Mouse (Mus musculus): Measurements from ENCODE around the gene Ccdc13. TPM values are rescaled to one million over a fixed set of nuclear protein-coding genes. Genes with fewer than 3 reads are reported as not detected.
A peak's percentile ranks its signal among the peaks of the same experiment; 100 is the strongest.

The Ccdc13 gene
- polyA plus RNA-seq, 1 experiment from 2014 or later, result 0.18 TPM

GRCm38 (mm10) chr9:121858153-121858488 is 18.9 kb upstream of the Ccdc13 start, which contains the start of gene Higd1a:
Gene Higd1a (minus strand): TSS chr9:121858362.
- 16% methylated on average over 6 of the region's 6 CpGs for WGBS
- peak within 1 kb of the TSS; percentile 80 for H3K27ac ChIP-seq (replicated peaks; ENCODE audit: low read depth, low read length)
- H3K9ac ChIP-seq (replicated peaks; ENCODE audit: low read length), result peak within 1 kb of the TSS; percentile 80
- no peaks in the 10 kb centered on the region for H3K4me1 ChIP-seq (ENCODE audit: control insufficient read depth, insufficient read depth, low read length)
- ATAC-seq (replicated peaks; ENCODE audit: insufficient number of reproducible peaks, low FRiP score, low TSS enrichment, low read depth) (no peak), DNase-seq (ENCODE audit: low spot score) (peak; percentile 9)
- peak within 1 kb of the TSS; percentile 88 for H3K4me2 ChIP-seq (ENCODE audit: low read depth, low read length)
- no peaks in the 10 kb centered on the region for H3K36me3 ChIP-seq (replicated peaks; ENCODE audit: control insufficient read depth, insufficient read depth, low read depth, low read length)
- no peaks in the 10 kb centered on the region for H3K9me3 ChIP-seq (replicated peaks; ENCODE audit: control insufficient read depth, low read length)
- H3K27me3 ChIP-seq (ENCODE audit: control insufficient read depth, insufficient read depth, low read length), result no peaks in the 10 kb centered on the region
- peak within 1 kb of the TSS; percentile 86 for H3K4me3 ChIP-seq (ENCODE audit: low read depth, low read length)

DNA sequence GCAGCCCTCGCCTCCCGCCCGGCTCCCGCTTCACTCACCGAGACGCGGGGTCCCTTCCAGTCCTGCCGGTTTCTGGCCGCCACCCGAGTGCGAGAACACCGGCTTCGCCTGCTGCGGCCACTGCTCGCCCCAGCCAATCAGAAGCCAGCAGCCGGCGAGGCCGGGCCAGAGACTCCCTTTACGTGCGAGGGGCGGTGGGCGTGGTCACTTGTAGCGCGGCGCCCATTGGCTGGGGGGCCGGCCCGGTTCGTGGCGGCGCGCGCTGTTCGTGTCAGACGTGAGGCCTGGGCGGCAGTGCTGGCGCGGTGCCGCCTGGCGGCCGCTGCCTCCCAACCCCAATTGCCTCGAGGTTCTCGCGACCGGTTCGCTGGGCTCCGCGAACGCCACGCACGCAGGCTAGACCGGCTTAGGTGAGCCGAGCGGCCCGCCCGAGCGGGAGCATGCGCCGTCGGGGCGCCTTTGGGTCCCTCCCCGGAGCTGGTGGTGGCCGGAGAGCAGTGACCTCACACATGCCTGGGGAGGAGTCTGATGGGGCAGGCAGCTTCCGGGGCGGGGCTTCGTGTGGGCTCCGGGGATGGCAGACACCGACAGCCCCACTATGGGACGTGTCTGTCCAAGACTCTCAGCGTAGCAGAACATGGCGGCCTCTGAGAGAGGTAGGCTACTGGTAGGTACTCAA is 18.4 kb upstream of the Ccdc13 start:
- H3K4me3 ChIP-seq (ENCODE audit: low read depth, low read length), result peak overlapping the region; percentile 86
- peak overlapping the region; percentile 80 for H3K9ac ChIP-seq (replicated peaks; ENCODE audit: low read length)
- H3K36me3 ChIP-seq (replicated peaks; ENCODE audit: control insufficient read depth, insufficient read depth, low read depth, low read length), result no peaks in the 10 kb centered on the region
- WGBS, result 1% methylated on average over 70 of the region's 70 CpGs
- H3K27me3 ChIP-seq (ENCODE audit: control insufficient read depth, insufficient read depth, low read length), result no peaks in the 10 kb centered on the region
- peak; percentile 98 for DNase-seq (ENCODE audit: low spot score)
- H3K4me2 ChIP-seq (ENCODE audit: low read depth, low read length), result peak overlapping the region; percentile 88
- H3K4me1 ChIP-seq (ENCODE audit: control insufficient read depth, insufficient read depth, low read length), result no peaks in the 10 kb centered on the region
- ATAC-seq (replicated peaks; ENCODE audit: insufficient number of reproducible peaks, low FRiP score, low TSS enrichment, low read depth), result peak; percentile 96
- H3K27ac ChIP-seq (replicated peaks; ENCODE audit: low read depth, low read length), result peak overlapping the region; percentile 80
- H3K9me3 ChIP-seq (replicated peaks; ENCODE audit: control insufficient read depth, low read length), result no peaks in the 10 kb centered on the region

DNA sequence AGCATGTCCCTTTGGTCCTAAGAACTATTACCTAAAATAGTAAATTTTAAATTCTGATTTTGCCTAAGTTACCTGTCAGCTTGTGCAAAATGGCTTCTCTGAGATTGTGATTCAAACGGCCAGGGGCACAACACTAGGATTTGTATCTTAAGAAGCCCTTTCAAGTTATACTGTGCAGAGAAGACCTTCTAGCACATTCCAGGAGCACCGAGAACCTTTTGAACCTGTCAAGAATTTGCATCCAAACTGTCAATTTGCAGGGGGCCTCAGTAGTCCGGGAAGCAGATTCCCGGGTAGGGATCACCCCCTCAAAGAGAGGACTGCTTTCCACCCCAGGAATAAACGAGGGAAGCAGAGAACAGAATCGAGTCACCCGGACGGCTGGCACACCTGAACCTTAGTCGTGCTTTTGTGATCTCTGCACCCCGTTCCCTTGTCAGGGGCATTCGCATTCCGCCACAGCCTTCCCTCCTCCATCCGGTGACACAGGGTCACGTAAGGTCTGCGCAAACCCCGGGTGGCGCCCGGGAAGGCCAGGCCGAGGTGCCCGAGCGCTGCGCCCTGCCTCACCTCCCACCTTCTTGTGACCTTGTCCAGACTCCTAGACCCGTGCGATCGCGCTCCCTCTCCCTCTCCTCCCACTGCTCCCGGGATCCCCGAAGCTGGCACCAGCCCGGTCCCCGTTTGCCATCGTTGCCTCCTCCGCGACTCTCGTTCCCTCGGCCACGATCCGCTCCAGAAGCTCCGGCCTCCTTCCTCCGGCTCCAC is 17.6 kb upstream of the Ccdc13 start:
- H3K27me3 ChIP-seq (ENCODE audit: control insufficient read depth, insufficient read depth, low read length), result no peaks in the 10 kb centered on the region
- H3K4me2 ChIP-seq (ENCODE audit: low read depth, low read length), result peak overlapping the region; percentile 88
- no peaks in the 10 kb centered on the region for H3K36me3 ChIP-seq (replicated peaks; ENCODE audit: control insufficient read depth, insufficient read depth, low read depth, low read length)
- DNase-seq (ENCODE audit: low spot score) (peak; percentile 13), ATAC-seq (replicated peaks; ENCODE audit: insufficient number of reproducible peaks, low FRiP score, low TSS enrichment, low read depth) (peak; percentile 49)
- no peaks in the 10 kb centered on the region for H3K9me3 ChIP-seq (replicated peaks; ENCODE audit: control insufficient read depth, low read length)
- peak overlapping the region; percentile 86 for H3K4me3 ChIP-seq (ENCODE audit: low read depth, low read length)
- peak overlapping the region; percentile 80 for H3K9ac ChIP-seq (replicated peaks; ENCODE audit: low read length)
- peak overlapping the region; percentile 56; the same call in 1 of the 2 replicates for H3K27ac ChIP-seq (replicated peaks; ENCODE audit: low read depth, low read length)
- H3K4me1 ChIP-seq (ENCODE audit: control insufficient read depth, insufficient read depth, low read length), result no peaks in the 10 kb centered on the region
- WGBS, result 2% methylated on average over 39 of the region's 39 CpGs

DNA sequence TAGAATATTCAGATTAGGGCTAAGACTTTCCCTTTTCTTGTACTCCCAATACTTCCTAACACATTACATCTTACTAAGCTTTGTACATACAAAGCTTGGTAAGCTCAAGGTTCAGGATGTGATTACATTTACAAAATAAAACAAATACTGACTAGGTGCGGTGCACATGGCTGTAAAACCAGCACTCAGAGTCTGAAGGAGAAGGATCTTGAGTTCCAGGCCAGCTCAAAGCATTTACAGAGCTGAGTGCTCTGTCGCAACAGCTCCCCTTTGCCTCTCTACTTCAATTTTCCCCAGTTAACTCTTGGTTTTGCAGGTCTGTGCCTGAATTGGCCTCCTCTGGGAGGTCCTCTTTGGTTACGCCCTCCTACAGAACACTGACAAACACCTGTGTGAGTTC is 15.0 kb upstream of the Ccdc13 start:
- H3K27me3 ChIP-seq (ENCODE audit: control insufficient read depth, insufficient read depth, low read length), result no peaks in the 10 kb centered on the region
- 93% methylated on average over 3 of the region's 3 CpGs for WGBS
- no peak overlapping the region for H3K27ac ChIP-seq (replicated peaks; ENCODE audit: low read depth, low read length)
- ATAC-seq (replicated peaks; ENCODE audit: insufficient number of reproducible peaks, low FRiP score, low TSS enrichment, low read depth) (no peak), DNase-seq (ENCODE audit: low spot score) (no peak)
- H3K36me3 ChIP-seq (replicated peaks; ENCODE audit: control insufficient read depth, insufficient read depth, low read depth, low read length), result no peaks in the 10 kb centered on the region
- no peak overlapping the region for H3K4me3 ChIP-seq (ENCODE audit: low read depth, low read length)
- H3K4me2 ChIP-seq (ENCODE audit: low read depth, low read length), result no peak overlapping the region
- no peaks in the 10 kb centered on the region for H3K9me3 ChIP-seq (replicated peaks; ENCODE audit: control insufficient read depth, low read length)
- H3K9ac ChIP-seq (replicated peaks; ENCODE audit: low read length), result no peak overlapping the region
- H3K4me1 ChIP-seq (ENCODE audit: control insufficient read depth, insufficient read depth, low read length), result no peaks in the 10 kb centered on the region

DNA sequence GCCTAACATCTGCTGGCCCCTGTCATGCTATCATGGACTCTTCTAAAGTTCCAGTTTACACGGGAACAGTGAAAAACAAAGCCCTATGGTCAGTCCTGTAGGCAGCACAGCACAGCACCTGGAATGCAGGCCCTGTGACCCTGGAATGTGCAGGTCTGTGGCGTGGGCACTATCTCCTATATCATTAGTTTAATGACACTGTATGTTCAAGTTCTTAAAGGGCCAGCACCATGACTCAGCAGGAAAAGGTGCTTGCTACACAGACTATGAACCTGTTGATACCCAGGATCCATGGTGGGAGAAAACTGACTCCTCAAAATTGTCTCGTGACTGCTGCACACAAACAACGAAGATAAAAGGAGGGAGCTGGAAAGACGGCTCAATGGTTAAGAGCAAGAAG is 8.6 kb upstream of the Ccdc13 start:
- Histone ChIP-seq H3K9me3 (replicated peaks; ENCODE audit: control insufficient read depth, low read length) (no peaks in the 10 kb centered on the region), H3K4me1 (ENCODE audit: control insufficient read depth, insufficient read depth, low read length) (no peaks in the 10 kb centered on the region), H3K9ac (replicated peaks; ENCODE audit: low read length) (no peak overlapping the region), H3K36me3 (replicated peaks; ENCODE audit: control insufficient read depth, insufficient read depth, low read depth, low read length) (no peaks in the 10 kb centered on the region; the same call in 1 of the 2 replicates), H3K27me3 (ENCODE audit: control insufficient read depth, insufficient read depth, low read length) (no peaks in the 10 kb centered on the region), H3K27ac (replicated peaks; ENCODE audit: low read depth, low read length) (no peak overlapping the region), H3K4me2 (ENCODE audit: low read depth, low read length) (no peak overlapping the region), H3K4me3 (ENCODE audit: low read depth, low read length) (no peak overlapping the region)
- WGBS, result 82% methylated on average over 5 of the region's 5 CpGs
- ATAC-seq (replicated peaks; ENCODE audit: insufficient number of reproducible peaks, low FRiP score, low TSS enrichment, low read depth) (no peak), DNase-seq (ENCODE audit: low spot score) (no peak)

GRCm38 (mm10) chr9:121847138-121847537 is 7.9 kb upstream of the Ccdc13 start:
- ATAC-seq (replicated peaks; ENCODE audit: insufficient number of reproducible peaks, low FRiP score, low TSS enrichment, low read depth) (no peak), DNase-seq (ENCODE audit: low spot score) (no peak)
- Histone ChIP-seq H3K9ac (replicated peaks; ENCODE audit: low read length) (no peak overlapping the region), H3K36me3 (replicated peaks; ENCODE audit: control insufficient read depth, insufficient read depth, low read depth, low read length) (no peaks in the 10 kb centered on the region; the same call in 1 of the 2 replicates), H3K9me3 (replicated peaks; ENCODE audit: control insufficient read depth, low read length) (no peaks in the 10 kb centered on the region), H3K4me2 (ENCODE audit: low read depth, low read length) (no peak overlapping the region), H3K27me3 (ENCODE audit: control insufficient read depth, insufficient read depth, low read length) (no peaks in the 10 kb centered on the region), H3K4me3 (ENCODE audit: low read depth, low read length) (no peak overlapping the region), H3K27ac (replicated peaks; ENCODE audit: low read depth, low read length) (no peak overlapping the region), H3K4me1 (ENCODE audit: control insufficient read depth, insufficient read depth, low read length) (no peaks in the 10 kb centered on the region)
- WGBS, result 95% methylated on average over 4 of the region's 4 CpGs

GRCm38 (mm10) chr9:121846526-121847118 is 7.4 kb upstream of the Ccdc13 start:
- Histone ChIP-seq H3K36me3 (replicated peaks; ENCODE audit: control insufficient read depth, insufficient read depth, low read depth, low read length) (no peaks in the 10 kb centered on the region; the same call in 1 of the 2 replicates), H3K4me1 (ENCODE audit: control insufficient read depth, insufficient read depth, low read length) (no peaks in the 10 kb centered on the region), H3K9ac (replicated peaks; ENCODE audit: low read length) (no peak overlapping the region), H3K27ac (replicated peaks; ENCODE audit: low read depth, low read length) (no peak overlapping the region), H3K9me3 (replicated peaks; ENCODE audit: control insufficient read depth, low read length) (no peaks in the 10 kb centered on the region), H3K27me3 (ENCODE audit: control insufficient read depth, insufficient read depth, low read length) (no peaks in the 10 kb centered on the region), H3K4me3 (ENCODE audit: low read depth, low read length) (no peak overlapping the region), H3K4me2 (ENCODE audit: low read depth, low read length) (no peak overlapping the region)
- 51% methylated on average over 10 of the region's 10 CpGs for WGBS
- DNase-seq (ENCODE audit: low spot score), result peak; percentile 65
- no peak for ATAC-seq (replicated peaks; ENCODE audit: insufficient number of reproducible peaks, low FRiP score, low TSS enrichment, low read depth)

- Histone ChIP-seq H3K4me3 (ENCODE audit: low read depth, low read length) (no peak overlapping the region), H3K27ac (replicated peaks; ENCODE audit: low read depth, low read length) (no peak overlapping the region), H3K9ac (replicated peaks; ENCODE audit: low read length) (no peak overlapping the region), H3K4me2 (ENCODE audit: low read depth, low read length) (no peak overlapping the region), H3K27me3 (ENCODE audit: control insufficient read depth, insufficient read depth, low read length) (no peaks in the 10 kb centered on the region), H3K36me3 (replicated peaks; ENCODE audit: control insufficient read depth, insufficient read depth, low read depth, low read length) (no peaks in the 10 kb centered on the region; the same call in 1 of the 2 replicates), H3K4me1 (ENCODE audit: control insufficient read depth, insufficient read depth, low read length) (no peaks in the 10 kb centered on the region), H3K9me3 (replicated peaks; ENCODE audit: control insufficient read depth, low read length) (no peaks in the 10 kb centered on the region)
- no peak for ATAC-seq (replicated peaks; ENCODE audit: insufficient number of reproducible peaks, low FRiP score, low TSS enrichment, low read depth)
- WGBS, result 88% methylated on average over 2 of the region's 2 CpGs
- DNase-seq (ENCODE audit: low spot score), result peak; percentile 9
Measured at GRCm38 (mm10) chr9:121842914-121843313, 3.7 kb upstream of the Ccdc13 start.
